Mouse (Mus musculus) adrenal gland (tissue): ENCODE results near the gene Pip5k1b.

Experiments
- intact Hi-C: fragments of 180-260 bp; cut with DNase I; formaldehyde crosslinking; loops from one replicate; pipeline ENCODE4 v1.15.1; 2025

Pip5k1b gene

GRCm38 (mm10) chr19:24266046-24266830 lies 289.4 kb downstream of the Pip5k1b start:
- intact Hi-C loops = loop anchor here (5.0 to 10.0 kb wide), 2 partner anchors 94 to 401 kb away; no protein-coding TSS in a partner anchor

DNA sequence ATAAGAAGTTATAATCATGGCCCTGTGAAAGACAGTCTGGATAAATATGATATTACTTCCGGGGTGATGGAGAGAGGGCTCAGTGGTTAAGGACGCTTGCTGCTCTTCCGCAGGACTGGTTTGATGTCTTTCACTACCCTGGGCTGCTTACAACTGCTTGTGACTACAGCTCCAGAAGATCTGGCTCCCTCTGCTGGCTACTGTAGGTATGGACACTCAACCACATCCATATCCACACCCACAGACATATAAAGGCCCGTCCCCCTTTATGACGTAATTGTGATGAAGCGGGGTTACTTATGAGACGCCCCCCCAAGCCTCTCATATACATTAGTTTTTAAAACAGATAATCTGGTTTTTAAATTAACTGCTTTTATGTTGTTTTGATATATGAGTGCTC lies 290.7 kb downstream of the Pip5k1b start:
- intact Hi-C loops = loop anchor here (5.0 to 10.0 kb wide), 3 partner anchors 38 to 400 kb away; partner anchors contain the start of gene Tjp2

GRCm38 (mm10) chr19:24262736-24263135 lies 292.9 kb downstream of the Pip5k1b start:
- intact Hi-C loops = loop anchor here (5.0 to 10.0 kb wide), 2 partner anchors 35 to 398 kb away; partner anchors contain the start of gene Tjp2

- intact Hi-C loops = loop anchor here (5.0 to 10.0 kb wide), 2 partner anchors 32 to 395 kb away; partner anchors contain the start of gene Tjp2
Measured at GRCm38 (mm10) chr19:24259390-24260351, 296.0 kb downstream of the Pip5k1b start.

DNA sequence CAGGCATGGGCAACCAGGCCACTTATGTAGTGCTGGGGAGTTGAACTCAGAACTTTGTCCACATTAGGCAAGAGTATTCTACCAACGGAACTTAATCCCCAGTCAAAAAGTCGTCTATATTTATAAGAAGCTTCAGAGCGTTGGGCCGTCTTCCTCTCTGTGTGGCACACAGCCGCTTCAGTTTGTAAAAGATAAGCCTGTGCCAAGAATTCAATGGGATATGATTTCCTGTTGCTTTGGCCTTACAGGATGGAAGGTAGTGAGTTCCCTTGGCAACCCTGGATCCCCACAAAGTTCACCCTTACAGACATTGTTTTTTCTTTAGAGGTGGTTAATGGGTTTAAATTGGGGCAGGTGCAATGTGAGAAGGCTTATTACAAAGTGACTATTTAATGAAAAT lies 297.3 kb downstream of the Pip5k1b start:
- intact Hi-C loops = no loop called here

DNA sequence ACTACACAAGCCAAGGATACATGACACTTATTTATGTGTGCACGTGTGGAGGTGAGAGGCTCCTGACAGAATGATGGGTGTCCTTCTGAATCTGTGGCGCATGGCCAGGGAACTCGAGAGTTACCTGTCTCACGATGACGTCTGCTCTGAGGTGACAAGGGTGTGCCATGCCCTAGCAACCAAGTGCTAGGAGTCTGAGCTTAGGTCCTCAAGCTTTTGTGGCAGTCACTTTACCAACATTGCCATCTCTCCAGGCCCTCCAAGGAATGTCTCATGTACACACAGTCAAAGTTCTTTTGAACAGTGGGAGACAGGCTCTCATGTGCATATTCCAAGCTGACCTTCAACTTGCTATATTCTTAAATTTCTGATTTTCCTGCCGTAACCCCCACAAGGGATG lies 297.7 kb downstream of the Pip5k1b start:
- intact Hi-C loops = no loop called here

DNA sequence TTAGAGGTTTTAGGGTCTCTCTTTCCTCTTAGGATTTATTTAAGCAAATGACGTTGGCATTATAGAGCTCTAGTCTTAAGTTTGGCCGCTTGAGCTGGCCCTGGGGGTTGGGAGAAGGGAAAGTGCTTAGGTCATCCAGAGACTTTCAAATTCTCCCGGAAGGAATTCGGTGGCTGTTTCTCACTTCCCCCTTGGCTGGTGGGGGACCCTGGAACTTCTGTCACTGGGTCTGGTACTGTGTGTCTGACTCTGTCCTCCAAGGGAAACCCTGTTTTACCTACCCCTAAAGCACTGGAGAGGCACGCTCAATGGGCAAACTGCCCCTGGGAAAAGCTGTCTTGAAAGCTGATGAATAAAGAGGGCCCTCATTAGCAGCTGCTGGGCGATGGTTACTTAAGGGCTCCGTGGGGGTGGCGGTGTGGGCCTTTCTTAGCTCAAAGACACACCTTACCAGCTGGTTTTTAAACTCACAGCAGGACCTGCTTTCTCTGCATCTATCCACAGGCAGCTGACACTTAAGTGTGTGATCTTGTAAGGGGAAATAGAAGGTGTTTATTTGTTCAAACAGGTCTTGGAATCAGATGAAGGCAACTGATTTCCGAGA lies 301.9 kb downstream of the Pip5k1b start:
- intact Hi-C loops = no loop called here

DNA sequence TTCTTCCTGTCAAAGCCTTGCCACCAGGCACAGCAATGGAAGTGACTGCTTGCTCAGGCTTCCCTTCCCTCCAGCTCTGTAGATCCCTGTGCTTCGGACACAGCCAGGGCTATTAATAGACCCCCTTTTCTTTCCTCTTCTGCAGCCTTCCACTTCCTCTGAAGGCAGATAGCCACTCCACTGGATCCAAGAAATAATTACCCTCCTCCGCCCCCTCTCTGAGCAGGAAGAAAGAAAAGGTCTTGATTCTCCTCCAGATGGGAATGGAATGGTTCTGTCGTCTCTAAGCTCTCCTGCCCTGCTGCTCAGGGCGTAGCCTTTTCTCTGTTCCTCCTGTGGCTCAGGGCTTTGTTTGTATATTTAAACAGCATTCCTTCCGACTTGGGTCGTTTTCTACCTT lies 303.8 kb downstream of the Pip5k1b start:
- intact Hi-C loops = no loop called here
